Mouse (Mus musculus): ENCODE results near the gene Lypd9. TPM values are rescaled to one million over a fixed set of nuclear protein-coding genes. Genes with fewer than 3 reads are reported as not detected.

The Lypd9 gene
- polyA plus RNA-seq, 1 experiment = not detected

GRCm38 (mm10) chr11:58453592-58453991 lies 869 bp upstream of the Lypd9 start:
- Histone ChIP-seq H3K4me3 (ENCODE audit: insufficient read depth, poor library complexity, severe bottlenecking) (no peak overlapping the region), H3K36me3 (ENCODE audit: control insufficient read depth, insufficient read depth) (no peaks in the 10 kb centered on the region), H3ac (ENCODE audit: control insufficient read depth, insufficient read length, low read depth) (no peak overlapping the region), H3K79me2 (ENCODE audit: control insufficient read depth, insufficient read depth) (no peaks in the 10 kb centered on the region), H3K79me3 (ENCODE audit: low read depth) (no peaks in the 10 kb centered on the region), H3K27me3 (ENCODE audit: control insufficient read depth, insufficient read depth, insufficient read length) (no peaks in the 10 kb centered on the region)
- TF ChIP-seq MAX (IDR thresholded peaks at IDR 0.05) = no peak
- no peak for TF ChIP-seq MYOD1 (IDR thresholded peaks at IDR 0.05; ENCODE audit: control insufficient read depth, insufficient read length, low read depth)
- TF ChIP-seq USF1 (IDR thresholded peaks at IDR 0.05; ENCODE audit: low read depth) = no peak
- no peak for TF ChIP-seq CEBPB (IDR thresholded peaks at IDR 0.05; ENCODE audit: low read depth)
- no peak for TF ChIP-seq FOSL1 (IDR thresholded peaks at IDR 0.05; ENCODE audit: insufficient read depth, low read length, poor library complexity, severe bottlenecking)
- no peak for TF ChIP-seq MYOG (IDR thresholded peaks at IDR 0.05; ENCODE audit: control insufficient read depth, extremely low read depth, insufficient read length)
- TF ChIP-seq CTCF (IDR thresholded peaks at IDR 0.05; ENCODE audit: control insufficient read depth, insufficient read depth, insufficient read length) = no peak

GRCm38 (mm10) chr11:58437866-58438265 lies 14.9 kb downstream of the Lypd9 start:
- no peak for TF ChIP-seq USF1 (IDR thresholded peaks at IDR 0.05; ENCODE audit: low read depth)
- TF ChIP-seq MYOG (IDR thresholded peaks at IDR 0.05; ENCODE audit: control insufficient read depth, extremely low read depth, insufficient read length) = no peak
- TF ChIP-seq CTCF (IDR thresholded peaks at IDR 0.05; ENCODE audit: control insufficient read depth, insufficient read depth, insufficient read length) = no peak
- TF ChIP-seq CEBPB (IDR thresholded peaks at IDR 0.05; ENCODE audit: low read depth) = no peak
- no peak for TF ChIP-seq MYOD1 (IDR thresholded peaks at IDR 0.05; ENCODE audit: control insufficient read depth, insufficient read length, low read depth)
- H3K36me3 ChIP-seq (ENCODE audit: control insufficient read depth, insufficient read depth) = no peaks in the 10 kb centered on the region
- H3K4me3 ChIP-seq (ENCODE audit: insufficient read depth, poor library complexity, severe bottlenecking) = no peak overlapping the region
- no peaks in the 10 kb centered on the region for H3K79me3 ChIP-seq (ENCODE audit: low read depth)
- H3ac ChIP-seq (ENCODE audit: control insufficient read depth, insufficient read length, low read depth) = no peak overlapping the region
- H3K27me3 ChIP-seq (ENCODE audit: control insufficient read depth, insufficient read depth, insufficient read length) = peaks cover 4% of the 10 kb centered on the region
- H3K79me2 ChIP-seq (ENCODE audit: control insufficient read depth, insufficient read depth) = no peaks in the 10 kb centered on the region

GRCm38 (mm10) chr11:58432259-58432658 lies 20.5 kb downstream of the Lypd9 start, which contains the start of gene Gm12253:
Gene Gm12253, plus strand, starts transcription at chr11:58432559.
- H3K79me3 ChIP-seq (ENCODE audit: low read depth) = no peaks in the 10 kb centered on the region
- no peaks in the 10 kb centered on the region for H3K79me2 ChIP-seq (ENCODE audit: control insufficient read depth, insufficient read depth)
- H3K27me3 ChIP-seq (ENCODE audit: control insufficient read depth, insufficient read depth, insufficient read length) = peaks cover 3% of the 10 kb centered on the region
- H3K36me3 ChIP-seq (ENCODE audit: control insufficient read depth, insufficient read depth) = no peaks in the 10 kb centered on the region
- no peak within 1 kb of the TSS for H3ac ChIP-seq (ENCODE audit: control insufficient read depth, insufficient read length, low read depth)
- no peak for TF ChIP-seq CTCF (IDR thresholded peaks at IDR 0.05; ENCODE audit: control insufficient read depth, insufficient read depth, insufficient read length)
- no peak for TF ChIP-seq CEBPB (IDR thresholded peaks at IDR 0.05; ENCODE audit: low read depth)
- no peak within 1 kb of the TSS for H3K4me3 ChIP-seq (ENCODE audit: insufficient read depth, poor library complexity, severe bottlenecking)

GRCm38 (mm10) chr11:58420815-58421214 lies 31.9 kb downstream of the Lypd9 start, which contains the start of gene 1810065E05Rik:
Gene 1810065E05Rik, plus strand, starts transcription at chr11:58421111.
- Histone ChIP-seq H3ac (ENCODE audit: control insufficient read depth, insufficient read length, low read depth) (no peak within 1 kb of the TSS), H3K79me3 (ENCODE audit: low read depth) (no peaks in the 10 kb centered on the region), H3K36me3 (ENCODE audit: control insufficient read depth, insufficient read depth) (no peaks in the 10 kb centered on the region), H3K79me2 (ENCODE audit: control insufficient read depth, insufficient read depth) (no peaks in the 10 kb centered on the region), H3K4me3 (ENCODE audit: insufficient read depth, poor library complexity, severe bottlenecking) (no peak within 1 kb of the TSS), H3K27me3 (ENCODE audit: control insufficient read depth, insufficient read depth, insufficient read length) (no peaks in the 10 kb centered on the region)
- TF ChIP-seq CEBPB (IDR thresholded peaks at IDR 0.05; ENCODE audit: low read depth) = no peak
- TF ChIP-seq MYOD1 (IDR thresholded peaks at IDR 0.05; ENCODE audit: control insufficient read depth, insufficient read length, low read depth) = no peak
- no peak for TF ChIP-seq CTCF (IDR thresholded peaks at IDR 0.05; ENCODE audit: control insufficient read depth, insufficient read depth, insufficient read length)
- no peak for TF ChIP-seq MYOG (IDR thresholded peaks at IDR 0.05; ENCODE audit: control insufficient read depth, extremely low read depth, insufficient read length)
- no peak for TF ChIP-seq FOSL1 (IDR thresholded peaks at IDR 0.05; ENCODE audit: insufficient read depth, low read length, poor library complexity, severe bottlenecking)
- no peak for TF ChIP-seq USF1 (IDR thresholded peaks at IDR 0.05; ENCODE audit: low read depth)
- no peak for TF ChIP-seq MAX (IDR thresholded peaks at IDR 0.05)

- H3ac ChIP-seq (ENCODE audit: control insufficient read depth, insufficient read length, low read depth) = no peak overlapping the region
- H3K36me3 ChIP-seq (ENCODE audit: control insufficient read depth, insufficient read depth) = no peaks in the 10 kb centered on the region
- no peak for TF ChIP-seq MAX (IDR thresholded peaks at IDR 0.05)
- TF ChIP-seq MYOD1 (IDR thresholded peaks at IDR 0.05; ENCODE audit: control insufficient read depth, insufficient read length, low read depth) = no peak
- no peak for TF ChIP-seq FOSL1 (IDR thresholded peaks at IDR 0.05; ENCODE audit: insufficient read depth, low read length, poor library complexity, severe bottlenecking)
- no peak for TF ChIP-seq CTCF (IDR thresholded peaks at IDR 0.05; ENCODE audit: control insufficient read depth, insufficient read depth, insufficient read length)
- no peak for TF ChIP-seq CEBPB (IDR thresholded peaks at IDR 0.05; ENCODE audit: low read depth)
- TF ChIP-seq MYOG (IDR thresholded peaks at IDR 0.05; ENCODE audit: control insufficient read depth, extremely low read depth, insufficient read length) = no peak
- H3K79me3 ChIP-seq (ENCODE audit: low read depth) = no peaks in the 10 kb centered on the region
- H3K27me3 ChIP-seq (ENCODE audit: control insufficient read depth, insufficient read depth, insufficient read length) = no peaks in the 10 kb centered on the region
- H3K4me3 ChIP-seq (ENCODE audit: insufficient read depth, poor library complexity, severe bottlenecking) = no peak overlapping the region
- no peaks in the 10 kb centered on the region for H3K79me2 ChIP-seq (ENCODE audit: control insufficient read depth, insufficient read depth)
Measured at GRCm38 (mm10) chr11:58418336-58418735, 34.4 kb downstream of the Lypd9 start.

- H3K4me3 ChIP-seq (ENCODE audit: insufficient read depth, poor library complexity, severe bottlenecking) = no peak overlapping the region
- H3K27me3 ChIP-seq (ENCODE audit: control insufficient read depth, insufficient read depth, insufficient read length) = no peaks in the 10 kb centered on the region
- H3ac ChIP-seq (ENCODE audit: control insufficient read depth, insufficient read length, low read depth) = no peak overlapping the region
- TF ChIP-seq CTCF (IDR thresholded peaks at IDR 0.05; ENCODE audit: control insufficient read depth, insufficient read depth, insufficient read length) (no peak), USF1 (IDR thresholded peaks at IDR 0.05; ENCODE audit: low read depth) (no peak), CEBPB (IDR thresholded peaks at IDR 0.05; ENCODE audit: low read depth) (no peak), MAX (IDR thresholded peaks at IDR 0.05) (no peak)
- H3K36me3 ChIP-seq (ENCODE audit: control insufficient read depth, insufficient read depth) = no peaks in the 10 kb centered on the region
- no peaks in the 10 kb centered on the region for H3K79me2 ChIP-seq (ENCODE audit: control insufficient read depth, insufficient read depth)
- no peaks in the 10 kb centered on the region for H3K79me3 ChIP-seq (ENCODE audit: low read depth)
Measured at GRCm38 (mm10) chr11:58408066-58408465, 44.7 kb downstream of the Lypd9 start.

Measured in C2C12 (cell line).